Mouse (Mus musculus) lung, postnatal 0 days (tissue): ENCODE measurements around the gene AU018091.

ENCODE experiments used
- CTCF ChIP-seq: IDR thresholded peaks from 2 replicates; pipeline ENCODE4 v1.5.1; 2016; ENCODE audit warnings: antibody characterized with exemption, mild to moderate bottlenecking
- EP300 ChIP-seq: IDR thresholded peaks from 2 replicates; pipeline ENCODE4 v1.6.1; 2016; ENCODE audit warnings: antibody characterized with exemption, mild to moderate bottlenecking, control low read depth

DNA sequence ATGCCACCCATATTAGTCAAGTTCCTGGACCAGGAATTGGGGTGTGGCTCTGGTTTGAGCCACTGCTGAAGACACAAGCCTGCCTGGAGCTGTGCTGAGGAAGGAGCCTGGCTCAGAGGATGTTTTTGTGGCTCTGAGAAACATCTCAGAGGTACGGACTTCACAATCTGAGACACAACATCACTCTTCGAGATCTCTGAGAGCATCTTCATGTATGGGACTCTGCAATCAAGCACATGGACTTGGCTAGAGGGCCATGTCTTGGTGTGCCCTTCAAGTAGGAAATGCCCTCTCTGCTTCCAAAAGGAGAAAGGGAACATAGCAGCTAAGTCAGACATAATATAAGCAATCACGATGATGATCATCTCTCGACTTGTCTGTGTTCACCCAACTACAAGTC is 25.5 kb upstream of the AU018091 start:
- TF ChIP-seq CTCF (no peak), EP300 (no peak)
